Mouse (Mus musculus) T-helper 2 cell (primary cell): ENCODE results near the gene Ing5.
"Not testable (repeated sequence)": the region's sequence is repeated elsewhere in the genome, so short reads cannot be mapped to it uniquely, and the experiment has no call there.

Source experiments
- in situ Hi-C: fragments of 300-600 bp; cut with MboI, MseI; formaldehyde crosslinking; loops from one replicate; pipeline ENCODE4 v1.15.1; 2025; ENCODE audit warnings: high pct_unique_total_duplicates

Gene Ing5

DNA sequence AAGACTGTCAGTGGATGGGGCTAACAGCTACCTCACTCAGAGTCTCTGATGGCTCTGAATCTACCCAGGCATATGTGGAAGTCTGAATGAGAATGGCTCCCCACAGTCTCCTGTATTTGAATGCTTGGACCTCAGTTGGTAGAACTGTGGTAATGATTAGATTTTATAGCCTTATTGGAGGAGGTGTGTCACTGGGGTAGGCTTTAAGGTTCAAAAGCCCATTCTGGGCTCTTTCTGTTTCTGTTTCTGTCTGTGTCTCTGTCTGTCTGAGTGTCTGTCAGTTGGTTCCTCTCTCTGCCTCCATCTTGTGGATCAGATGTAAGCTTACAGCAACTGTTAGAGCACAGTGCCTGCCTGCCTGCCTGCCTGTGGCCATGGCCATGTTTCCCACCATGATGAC is 55.9 kb downstream of the Ing5 start:
- in situ Hi-C loops: loop anchor here (5.0 kb wide), 1 partner anchor 63 kb away; no protein-coding TSS in a partner anchor

GRCm38 (mm10) chr1:93861048-93861447 is 57.3 kb downstream of the Ing5 start, which contains the start of gene Gal3st2:
Gene Gal3st2 (plus strand): TSS chr1:93861306.
- in situ Hi-C loops: not testable (repeated sequence)
